Mouse (Mus musculus) ovary, postnatal 36 days (tissue): Measurements from ENCODE around the gene Eme1.

ENCODE experiments used
- DNase-seq: peaks from one replicate; pipeline ENCODE4 v3.0.0; 2022; ENCODE audit warnings: low spot score, mixed read lengths

Gene Eme1

DNA sequence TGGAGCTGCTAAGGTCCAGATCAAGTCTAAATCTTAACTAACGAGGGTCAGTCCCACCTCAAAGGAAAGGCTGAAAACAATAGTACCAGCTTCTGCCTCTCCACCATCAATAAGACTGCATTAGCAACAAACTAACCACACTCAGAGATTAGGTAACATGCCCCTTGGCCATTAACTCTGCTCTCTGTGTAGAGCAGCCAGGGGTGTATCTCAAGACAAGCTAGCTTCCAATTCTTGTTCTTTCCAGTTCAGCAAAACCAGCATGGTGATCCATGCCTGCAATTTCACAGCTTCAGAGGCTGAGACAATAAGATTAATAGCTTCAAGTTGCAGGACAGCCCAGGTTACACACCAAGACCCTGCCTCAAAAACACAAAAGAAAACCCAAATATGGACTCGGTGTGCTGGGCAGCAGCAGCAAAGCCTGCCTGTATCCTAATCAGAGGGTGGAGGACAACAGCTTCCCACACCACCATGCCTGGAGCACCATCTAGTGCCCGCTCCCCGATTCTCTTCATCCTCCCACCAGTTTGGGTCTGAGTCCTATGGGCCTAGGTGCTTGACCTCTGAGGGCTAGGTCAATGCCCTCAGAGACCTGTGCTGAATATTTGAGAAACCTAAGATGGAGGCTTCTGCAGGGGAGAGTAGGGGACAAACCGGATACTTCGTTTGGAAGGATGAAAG, 55.2 kb downstream of the Eme1 start:
- DNase-seq = no peak

DNA sequence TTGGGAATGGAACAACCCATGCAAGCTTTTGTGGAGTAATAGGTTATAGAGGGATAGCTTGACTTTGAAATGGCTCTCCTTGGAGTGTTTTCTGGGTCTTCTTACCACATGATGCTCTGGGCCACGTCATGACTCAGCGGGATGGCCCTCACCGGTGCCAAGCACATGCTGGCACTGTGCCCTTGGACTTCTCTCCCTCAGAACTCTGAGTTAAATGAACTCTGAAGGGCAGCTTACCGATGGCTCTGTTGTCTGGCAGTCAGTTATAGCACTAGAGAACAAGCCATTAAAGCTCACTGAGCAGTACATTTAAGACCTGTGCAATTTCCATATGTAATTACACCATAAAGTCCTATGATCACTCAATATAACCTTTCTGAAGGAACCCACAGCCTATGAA, 56.4 kb downstream of the Eme1 start:
- peak; percentile 33 for DNase-seq

DNA sequence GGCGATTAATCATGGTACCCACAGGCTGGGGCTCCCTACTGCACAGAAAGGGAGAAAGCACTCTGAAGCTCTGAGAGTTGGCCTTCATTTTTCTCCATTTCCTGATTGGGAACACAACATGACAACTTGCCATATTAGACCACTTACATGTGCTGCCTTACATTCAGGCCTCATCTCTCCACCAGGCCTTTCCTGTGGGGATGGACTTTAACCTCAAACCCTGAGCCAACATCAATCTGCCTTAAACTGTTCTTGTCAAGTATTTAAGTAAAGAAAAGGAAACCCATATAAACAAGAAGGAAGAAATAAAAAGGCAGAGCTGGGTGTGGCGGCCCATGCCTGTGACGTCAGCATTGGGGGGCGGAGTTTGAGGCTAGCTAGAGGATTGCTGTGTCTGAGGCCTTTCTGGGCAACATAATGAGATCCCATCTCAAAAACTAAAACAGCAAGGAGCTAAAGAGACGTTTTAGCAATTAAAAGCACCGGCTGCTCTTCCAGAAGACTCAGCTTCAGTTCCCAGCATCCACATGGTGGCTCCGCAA, 57.4 kb downstream of the Eme1 start:
- no peak for DNase-seq
